Mouse (Mus musculus) MN1 (cell line): Measurements from ENCODE around the gene Lrp6.
A peak's percentile ranks its signal among the peaks of the same experiment; 100 is the strongest.

Experiments used
- DNase-seq: peaks from one replicate; pipeline ENCODE4 v3.0.0-alpha.2; 2016; ENCODE audit warnings: low spot score

Gene Lrp6

GRCm38 (mm10) chr6:134567986-134568556 lies 1.3 kb upstream of the Lrp6 start:
- no peak for DNase-seq

GRCm38 (mm10) chr6:134566248-134566817 lies 432 bp downstream of the Lrp6 start:
- DNase-seq = peak; percentile 12

GRCm38 (mm10) chr6:134565606-134566247 lies 1.0 kb downstream of the Lrp6 start:
- peak; percentile 11 for DNase-seq

GRCm38 (mm10) chr6:134564539-134564938 lies 2.2 kb downstream of the Lrp6 start:
- no peak for DNase-seq

- DNase-seq = no peak
Observed at GRCm38 (mm10) chr6:134559635-134560034, 7.1 kb downstream of the Lrp6 start.

- no peak for DNase-seq
Observed at GRCm38 (mm10) chr6:134558546-134559129, 8.1 kb downstream of the Lrp6 start.

- DNase-seq = no peak
Observed at GRCm38 (mm10) chr6:134557043-134557442, 9.7 kb downstream of the Lrp6 start.

GRCm38 (mm10) chr6:134556185-134556950 lies 10.4 kb downstream of the Lrp6 start:
- no peak for DNase-seq

GRCm38 (mm10) chr6:134555178-134555577 lies 11.6 kb downstream of the Lrp6 start:
- DNase-seq = no peak

- DNase-seq = no peak
Observed at GRCm38 (mm10) chr6:134554230-134554629, 12.5 kb downstream of the Lrp6 start.

GRCm38 (mm10) chr6:134551007-134551406 lies 15.8 kb downstream of the Lrp6 start:
- peak; percentile 19 for DNase-seq

- no peak for DNase-seq
Observed at GRCm38 (mm10) chr6:134550396-134550795, 16.4 kb downstream of the Lrp6 start.

- DNase-seq = no peak
Observed at GRCm38 (mm10) chr6:134544843-134545242, 21.9 kb downstream of the Lrp6 start.

GRCm38 (mm10) chr6:134544093-134544492 lies 22.7 kb downstream of the Lrp6 start:
- DNase-seq = peak; percentile 27

- no peak for DNase-seq
Observed at GRCm38 (mm10) chr6:134543607-134544006, 23.2 kb downstream of the Lrp6 start.

GRCm38 (mm10) chr6:134542374-134542773 lies 24.4 kb downstream of the Lrp6 start:
- no peak for DNase-seq

GRCm38 (mm10) chr6:134540161-134540560 lies 26.6 kb downstream of the Lrp6 start:
- no peak for DNase-seq

- DNase-seq = no peak
Observed at GRCm38 (mm10) chr6:134539459-134539858, 27.3 kb downstream of the Lrp6 start.

GRCm38 (mm10) chr6:134538805-134539204 lies 28.0 kb downstream of the Lrp6 start:
- DNase-seq = no peak

GRCm38 (mm10) chr6:134537461-134538117 lies 29.2 kb downstream of the Lrp6 start:
- no peak for DNase-seq

- DNase-seq = no peak
Observed at GRCm38 (mm10) chr6:134535169-134535568, 31.6 kb downstream of the Lrp6 start.

- no peak for DNase-seq
Observed at GRCm38 (mm10) chr6:134533021-134533420, 33.7 kb downstream of the Lrp6 start.
